Mouse (Mus musculus): ENCODE data around the gene Rab12. TPM values are rescaled to one million over a fixed set of nuclear protein-coding genes. Genes with fewer than 3 reads are reported as not detected.
"Not testable (repeated sequence)": the region's sequence is repeated elsewhere in the genome, so short reads cannot be mapped to it uniquely, and the experiment has no call there.

Rab12 gene
- total and polyA plus RNA-seq, 3 experiments: 9.9 to 46.7 (median 25.5) TPM

- no peak for TF ChIP-seq GATA2 (IDR thresholded peaks at IDR 0.05; ENCODE audit: borderline replicate concordance, low read depth, low read length)
- no peak for TF ChIP-seq TAL1 (conservative IDR thresholded peaks at IDR 0.05; ENCODE audit: low read depth, low read length)
- no peak for TF ChIP-seq CTCF (IDR thresholded peaks at IDR 0.05; ENCODE audit: low read depth, low read length)
- TF ChIP-seq POLR2AphosphoS5 (IDR thresholded peaks at IDR 0.05; ENCODE audit: insufficient replicate concordance, low read depth, low read length): no peak
- no peak for TF ChIP-seq GATA1 (IDR thresholded peaks at IDR 0.05; ENCODE audit: borderline replicate concordance, low read length)
- Histone ChIP-seq H3K4me3 (ENCODE audit: low read depth, low read length) (no peak overlapping the region), H3K27me3 (ENCODE audit: insufficient read depth, low read length) (no peaks in the 10 kb centered on the region), H3K36me3 (replicated peaks) (no peaks in the 10 kb centered on the region), H3K9me3 (replicated peaks) (peaks cover 51% of the 10 kb centered on the region), H3K4me1 (ENCODE audit: insufficient read depth, low read depth, low read length) (no peaks in the 10 kb centered on the region)
- DNase-seq (ENCODE audit: low spot score) (no peak), ATAC-seq (ENCODE audit: extremely low read depth, insufficient number of reproducible peaks, low FRiP score, poor library complexity, severe bottlenecking) (no peak)
Measured at GRCm38 (mm10) chr17:66552690-66553089, 33.2 kb upstream of the Rab12 start.

- Histone ChIP-seq H3K9me3 (replicated peaks) (peaks cover 50% of the 10 kb centered on the region), H3K4me3 (ENCODE audit: low read depth, low read length) (no peak overlapping the region), H3K36me3 (replicated peaks) (no peaks in the 10 kb centered on the region), H3K27me3 (ENCODE audit: insufficient read depth, low read length) (no peaks in the 10 kb centered on the region), H3K4me1 (ENCODE audit: insufficient read depth, low read depth, low read length) (no peaks in the 10 kb centered on the region)
- no peak for TF ChIP-seq TAL1 (conservative IDR thresholded peaks at IDR 0.05; ENCODE audit: low read depth, low read length)
- no peak for TF ChIP-seq GATA2 (IDR thresholded peaks at IDR 0.05; ENCODE audit: borderline replicate concordance, low read depth, low read length)
- TF ChIP-seq GATA1 (IDR thresholded peaks at IDR 0.05; ENCODE audit: borderline replicate concordance, low read length): no peak
- TF ChIP-seq CTCF (IDR thresholded peaks at IDR 0.05; ENCODE audit: low read depth, low read length): no peak
- no peak for TF ChIP-seq POLR2AphosphoS5 (IDR thresholded peaks at IDR 0.05; ENCODE audit: insufficient replicate concordance, low read depth, low read length)
- ATAC-seq (ENCODE audit: extremely low read depth, insufficient number of reproducible peaks, low FRiP score, poor library complexity, severe bottlenecking) (no peak), DNase-seq (ENCODE audit: low spot score) (no peak)
Measured at GRCm38 (mm10) chr17:66550486-66550885, 31.0 kb upstream of the Rab12 start.

GRCm38 (mm10) chr17:66532285-66532684 lies 12.8 kb upstream of the Rab12 start:
- no peak for TF ChIP-seq POLR2AphosphoS5 (IDR thresholded peaks at IDR 0.05; ENCODE audit: insufficient replicate concordance, low read depth, low read length)
- TF ChIP-seq GATA1 (IDR thresholded peaks at IDR 0.05; ENCODE audit: borderline replicate concordance, low read length): no peak
- no peak for TF ChIP-seq CTCF (IDR thresholded peaks at IDR 0.05; ENCODE audit: low read depth, low read length)
- TF ChIP-seq TAL1 (conservative IDR thresholded peaks at IDR 0.05; ENCODE audit: low read depth, low read length): no peak
- TF ChIP-seq GATA2 (IDR thresholded peaks at IDR 0.05; ENCODE audit: borderline replicate concordance, low read depth, low read length): no peak
- Histone ChIP-seq H3K9me3 (replicated peaks) (peaks cover 19% of the 10 kb centered on the region), H3K4me1 (ENCODE audit: insufficient read depth, low read depth, low read length) (no peaks in the 10 kb centered on the region), H3K36me3 (replicated peaks) (no peaks in the 10 kb centered on the region), H3K4me3 (ENCODE audit: low read depth, low read length) (no peak overlapping the region), H3K27me3 (ENCODE audit: insufficient read depth, low read length) (no peaks in the 10 kb centered on the region)
- DNase-seq (ENCODE audit: low spot score) (no peak), ATAC-seq (ENCODE audit: extremely low read depth, insufficient number of reproducible peaks, low FRiP score, poor library complexity, severe bottlenecking) (no peak)

- no peaks in the 10 kb centered on the region for H3K36me3 ChIP-seq (replicated peaks)
- no peaks in the 10 kb centered on the region for H3K27me3 ChIP-seq (ENCODE audit: insufficient read depth, low read length)
- peaks cover 12% of the 10 kb centered on the region for H3K4me1 ChIP-seq (ENCODE audit: insufficient read depth, low read depth, low read length)
- no peak for ATAC-seq (ENCODE audit: extremely low read depth, insufficient number of reproducible peaks, low FRiP score, poor library complexity, severe bottlenecking)
- TF ChIP-seq CTCF (IDR thresholded peaks at IDR 0.05; ENCODE audit: low read depth, low read length) (no peak), GATA1 (IDR thresholded peaks at IDR 0.05; ENCODE audit: borderline replicate concordance, low read length) (no peak), POLR2AphosphoS5 (IDR thresholded peaks at IDR 0.05; ENCODE audit: insufficient replicate concordance, low read depth, low read length) (no peak), TAL1 (conservative IDR thresholded peaks at IDR 0.05; ENCODE audit: low read depth, low read length) (no peak), GATA2 (IDR thresholded peaks at IDR 0.05; ENCODE audit: borderline replicate concordance, low read depth, low read length) (no peak)
- DNase-seq (ENCODE audit: low spot score): no peak
- no peaks in the 10 kb centered on the region for H3K9me3 ChIP-seq (replicated peaks)
- H3K4me3 ChIP-seq (ENCODE audit: low read depth, low read length): no peak overlapping the region
Measured at GRCm38 (mm10) chr17:66523396-66523795, 3.9 kb upstream of the Rab12 start.

- H3K4me3 ChIP-seq (ENCODE audit: low read depth, low read length); H3K9me3 ChIP-seq (replicated peaks); ATAC-seq (ENCODE audit: extremely low read depth, insufficient number of reproducible peaks, low FRiP score, poor library complexity, severe bottlenecking); DNase-seq (ENCODE audit: low spot score); H3K36me3 ChIP-seq (replicated peaks); H3K27me3 ChIP-seq (ENCODE audit: insufficient read depth, low read length): not testable (repeated sequence)
- H3K4me1 ChIP-seq (ENCODE audit: insufficient read depth, low read depth, low read length): peaks cover 18% of the 10 kb centered on the region
Measured at GRCm38 (mm10) chr17:66522631-66523030, 3.1 kb upstream of the Rab12 start.

- H3K9me3 ChIP-seq (replicated peaks): no peaks in the 10 kb centered on the region
- peak; percentile 51; the same call in 1 of the 2 replicates for ATAC-seq (ENCODE audit: extremely low read depth, insufficient number of reproducible peaks, low FRiP score, poor library complexity, severe bottlenecking)
- H3K27me3 ChIP-seq (ENCODE audit: insufficient read depth, low read length): no peaks in the 10 kb centered on the region
- DNase-seq (ENCODE audit: low spot score): peak; percentile 45
- peaks cover 30% of the 10 kb centered on the region for H3K4me1 ChIP-seq (ENCODE audit: insufficient read depth, low read depth, low read length)
- peaks cover 22% of the 10 kb centered on the region for H3K36me3 ChIP-seq (replicated peaks)
- peak overlapping the region; percentile 98 for H3K4me3 ChIP-seq (ENCODE audit: low read depth, low read length)
- TF ChIP-seq GATA1 (IDR thresholded peaks at IDR 0.05; ENCODE audit: borderline replicate concordance, low read length) (no peak), TAL1 (conservative IDR thresholded peaks at IDR 0.05; ENCODE audit: low read depth, low read length) (no peak), GATA2 (IDR thresholded peaks at IDR 0.05; ENCODE audit: borderline replicate concordance, low read depth, low read length) (no peak), POLR2AphosphoS5 (IDR thresholded peaks at IDR 0.05; ENCODE audit: insufficient replicate concordance, low read depth, low read length) (no peak), CTCF (IDR thresholded peaks at IDR 0.05; ENCODE audit: low read depth, low read length) (no peak)
Measured at GRCm38 (mm10) chr17:66518877-66519553, 514 bp downstream of the Rab12 start.

Measured in G1E (cell line).